Mouse (Mus musculus) thymus, postnatal 4 days (tissue): ENCODE measurements around the gene Epha3.

Source experiments
- DNase-seq: peaks from one replicate; pipeline ENCODE4 v3.0.0; 2021

Epha3 gene

DNA sequence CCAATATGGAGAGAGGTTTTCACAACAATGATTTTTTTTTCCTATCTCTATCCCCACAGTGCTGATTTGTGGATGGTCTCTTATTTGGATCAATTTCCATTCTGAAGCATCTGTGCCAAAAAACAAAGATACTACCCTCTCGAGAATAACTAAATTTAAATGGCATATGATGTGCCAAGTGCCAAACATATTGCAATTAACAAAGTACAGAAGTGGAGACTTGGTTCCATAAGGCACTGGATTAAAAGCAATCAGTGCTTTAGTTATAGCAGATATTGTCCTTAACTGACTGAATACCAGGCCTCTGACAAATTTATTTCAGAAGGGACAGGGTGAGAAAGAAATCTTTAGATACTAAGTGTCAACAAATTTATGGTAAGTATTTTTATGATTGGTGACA is 81.9 kb downstream of the Epha3 start:
- no peak for DNase-seq

DNA sequence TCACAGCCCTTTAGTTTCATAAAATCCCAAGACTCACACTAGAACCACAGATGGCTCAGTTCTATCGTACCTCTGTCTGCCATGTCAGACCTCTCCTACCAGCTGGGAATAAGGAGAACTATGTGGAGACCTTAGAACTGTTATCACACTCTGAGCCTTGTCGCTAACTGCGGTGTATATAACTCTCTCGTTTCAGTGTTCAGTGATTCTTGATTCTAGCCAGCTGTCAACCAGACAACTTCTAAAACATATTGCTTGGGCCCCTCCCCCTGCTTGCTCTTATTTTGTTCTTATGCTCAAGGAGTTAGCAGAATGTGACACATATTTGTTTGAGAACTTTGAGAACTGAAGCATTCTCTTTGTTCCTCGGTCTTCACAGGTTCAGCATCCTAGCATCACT is 83.8 kb downstream of the Epha3 start:
- no peak for DNase-seq

DNA sequence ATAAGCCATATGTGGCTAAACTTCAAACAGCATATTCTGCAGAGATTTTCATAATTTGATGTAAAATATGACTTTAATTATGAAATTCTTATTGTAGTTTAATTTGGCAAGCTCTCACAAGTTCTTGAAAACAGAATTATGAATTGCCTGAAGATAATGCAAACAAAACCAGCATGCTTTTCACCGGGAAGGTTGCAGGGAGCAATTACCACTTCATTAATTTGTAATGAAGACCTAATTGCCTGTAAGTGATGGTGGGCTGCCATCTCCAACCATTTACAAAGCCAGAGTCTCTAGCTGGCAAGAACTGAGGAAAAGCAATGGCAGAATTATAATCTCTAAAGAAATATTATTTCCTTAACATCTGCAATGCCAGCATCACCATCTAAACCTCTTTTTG is 86.2 kb downstream of the Epha3 start:
- no peak for DNase-seq

DNA sequence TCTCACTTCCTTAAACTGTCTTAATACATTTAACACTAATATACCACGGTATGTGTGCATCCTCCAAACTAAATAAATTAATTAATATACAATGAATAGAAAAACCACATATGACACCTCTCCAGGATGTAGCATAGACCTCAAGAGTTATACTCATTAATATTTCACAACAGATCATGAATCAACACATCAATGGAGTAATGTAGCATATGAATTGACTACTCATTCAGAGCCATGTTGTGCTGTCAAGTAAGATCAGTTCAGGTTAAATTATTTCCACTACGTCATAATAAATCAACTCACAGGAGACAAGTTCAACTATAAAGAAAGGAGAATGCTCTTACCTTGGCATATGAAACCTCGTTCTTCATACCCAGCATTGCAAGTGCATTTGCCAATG is 91.4 kb downstream of the Epha3 start:
- DNase-seq: no peak

DNA sequence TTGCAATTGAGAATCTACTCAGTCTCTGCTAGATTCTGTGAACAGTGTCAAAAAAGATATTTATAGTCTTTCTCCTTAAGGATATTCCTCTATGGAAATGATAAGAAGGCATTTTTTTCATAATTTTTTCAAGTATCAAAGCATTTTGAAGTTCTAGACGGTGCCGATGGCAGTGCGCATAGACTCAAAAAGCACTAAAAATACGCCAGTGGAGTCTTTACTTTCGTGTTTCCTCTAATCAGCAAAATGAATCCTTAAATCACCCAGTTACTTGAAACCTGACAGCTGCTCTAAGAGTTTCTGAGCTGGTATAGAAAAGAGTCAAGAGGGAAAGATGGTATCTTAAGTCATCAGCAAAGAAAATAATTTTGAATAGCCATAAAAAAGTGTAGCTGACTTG is 96.4 kb downstream of the Epha3 start:
- no peak for DNase-seq

DNA sequence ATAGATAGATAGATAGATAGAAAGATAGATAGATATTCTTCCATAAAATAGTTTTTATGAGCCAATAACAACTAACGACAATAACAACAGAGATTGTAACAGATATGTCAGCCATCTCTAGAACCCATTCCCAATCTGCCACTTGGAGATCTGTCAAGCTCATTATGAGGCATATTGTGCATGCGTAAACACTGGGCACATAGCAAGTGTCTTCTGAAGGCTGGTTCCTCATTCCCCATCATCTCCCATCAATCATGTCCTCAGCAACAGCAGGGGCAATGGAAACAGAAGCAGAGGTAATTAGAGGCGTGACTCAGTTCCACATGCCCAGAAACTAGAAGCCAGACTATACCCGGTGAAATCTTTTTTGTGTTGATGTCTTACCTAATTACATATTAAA is 102.8 kb downstream of the Epha3 start:
- no peak for DNase-seq

DNA sequence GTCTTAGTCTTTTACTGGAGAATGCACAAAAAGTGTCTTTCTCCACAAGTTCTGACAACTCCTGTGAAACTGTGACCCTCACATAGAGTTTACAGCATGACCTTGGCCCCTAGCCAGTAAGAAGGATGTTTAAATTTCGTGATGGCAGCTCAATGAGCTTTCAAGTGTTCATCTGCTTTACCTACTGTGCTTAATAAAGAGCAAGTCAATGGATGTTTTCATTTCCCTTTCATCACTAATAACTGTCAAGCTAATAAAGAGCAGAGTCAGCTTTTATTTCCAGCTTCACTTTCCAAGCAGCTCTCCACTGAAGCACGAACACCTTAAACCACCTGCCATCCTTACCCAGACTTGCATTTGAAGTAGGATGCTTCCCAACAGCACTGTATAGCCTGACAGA is 103.9 kb downstream of the Epha3 start:
- no peak for DNase-seq

DNA sequence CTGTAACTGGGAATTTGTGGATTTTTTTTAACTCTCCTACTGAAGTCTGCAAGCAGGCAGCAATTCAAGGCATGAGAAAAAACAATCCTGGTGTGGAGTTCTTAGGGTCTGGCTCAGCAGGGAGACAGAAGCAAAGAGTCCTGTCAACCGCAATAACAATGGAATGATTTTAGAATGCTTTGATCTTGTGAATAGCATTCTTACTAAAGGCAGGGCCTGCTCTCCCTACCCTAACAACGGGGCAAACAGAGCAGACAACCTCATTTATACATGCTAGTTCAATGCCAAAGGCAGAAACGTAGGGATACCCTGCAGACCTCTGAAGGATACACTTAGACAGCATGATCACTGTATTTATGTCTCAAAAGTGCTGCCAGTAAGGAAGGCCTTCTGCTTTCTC is 110.9 kb downstream of the Epha3 start:
- no peak for DNase-seq

DNA sequence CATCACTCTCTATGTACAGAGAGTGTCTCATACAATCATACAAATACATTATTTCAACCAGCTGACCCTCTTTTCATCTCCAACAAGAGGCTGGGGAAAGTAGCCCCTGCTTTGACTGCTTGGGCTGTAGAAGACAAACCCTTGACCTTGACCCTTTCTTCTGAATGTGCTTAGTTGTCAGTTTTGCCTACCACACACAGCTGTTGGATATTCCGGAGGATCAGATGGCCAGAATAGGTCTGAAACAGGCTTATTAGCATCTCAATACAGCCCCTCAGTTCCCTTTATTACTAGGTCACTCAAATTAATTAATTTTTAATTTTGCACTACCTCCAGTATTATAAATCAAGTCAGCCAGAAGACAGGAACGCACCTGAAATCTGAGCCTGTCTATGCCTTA is 116.2 kb downstream of the Epha3 start:
- no peak for DNase-seq

DNA sequence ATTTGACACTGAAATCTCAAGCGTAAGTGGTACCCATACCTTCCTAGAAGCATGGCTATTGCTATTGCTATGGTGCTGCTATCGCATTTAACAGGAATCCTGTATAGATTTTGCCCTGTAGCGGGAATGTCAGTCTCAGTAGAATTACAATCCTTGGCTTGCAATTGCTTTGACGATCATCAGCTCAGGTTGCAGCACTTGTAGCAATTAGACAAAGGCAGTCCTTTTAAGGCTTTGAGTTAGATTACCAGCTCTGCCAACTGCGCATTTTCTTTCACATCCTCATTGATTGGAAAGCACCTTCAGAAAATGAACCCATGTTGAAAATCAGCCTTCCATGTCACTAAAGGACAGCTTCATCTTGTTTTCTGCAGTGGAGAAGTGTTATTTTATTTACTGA is 118.5 kb downstream of the Epha3 start:
- DNase-seq: no peak

DNA sequence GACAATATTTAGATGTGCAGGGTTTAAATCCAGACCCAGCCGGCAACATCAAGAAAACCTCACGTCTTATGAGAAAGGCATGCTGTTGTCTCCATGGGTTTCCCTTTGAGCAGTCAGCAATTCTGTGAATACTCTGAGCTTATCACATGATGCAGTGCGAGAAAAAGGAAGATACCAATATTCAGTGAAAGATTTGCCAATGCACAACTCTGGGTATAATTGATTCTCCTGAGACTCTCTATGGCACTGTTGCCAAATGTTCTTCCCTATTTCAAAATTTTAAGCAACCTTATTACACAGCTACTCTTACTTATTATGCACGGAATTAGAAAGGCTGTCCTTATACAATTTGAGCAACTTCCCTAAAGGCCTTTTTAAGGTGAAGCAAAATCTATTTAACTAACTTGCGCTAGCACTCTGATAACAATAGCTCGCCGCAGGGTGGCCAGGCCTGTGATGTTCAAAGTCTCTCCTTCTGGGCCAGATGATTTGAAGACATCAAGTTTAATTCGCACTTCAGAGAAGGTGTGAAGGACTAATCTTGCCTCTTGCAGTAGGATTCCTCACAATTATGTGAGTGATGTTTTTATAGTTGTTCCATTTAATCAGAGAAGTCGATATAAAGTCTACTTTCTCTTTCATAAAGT is 120.6 kb downstream of the Epha3 start:
- no peak for DNase-seq

DNA sequence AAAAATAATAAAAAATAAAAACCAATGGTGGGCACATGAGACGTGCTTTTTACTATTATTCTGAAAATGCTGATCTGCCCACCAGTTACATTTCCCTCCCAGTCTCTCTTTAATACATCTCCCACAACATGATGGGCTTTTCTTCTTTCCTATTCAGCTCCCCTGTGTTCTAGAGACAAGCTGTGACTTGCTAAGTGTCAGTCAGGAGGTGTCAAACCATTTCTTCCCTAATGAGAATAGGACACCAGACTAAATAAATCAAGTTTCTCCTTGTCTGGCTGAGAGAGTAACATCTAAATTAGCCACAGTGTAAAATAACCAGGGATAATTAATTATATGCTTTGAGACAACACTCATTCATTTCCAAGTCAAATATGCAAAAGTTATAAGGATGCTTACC is 144.7 kb downstream of the Epha3 start:
- DNase-seq: no peak

DNA sequence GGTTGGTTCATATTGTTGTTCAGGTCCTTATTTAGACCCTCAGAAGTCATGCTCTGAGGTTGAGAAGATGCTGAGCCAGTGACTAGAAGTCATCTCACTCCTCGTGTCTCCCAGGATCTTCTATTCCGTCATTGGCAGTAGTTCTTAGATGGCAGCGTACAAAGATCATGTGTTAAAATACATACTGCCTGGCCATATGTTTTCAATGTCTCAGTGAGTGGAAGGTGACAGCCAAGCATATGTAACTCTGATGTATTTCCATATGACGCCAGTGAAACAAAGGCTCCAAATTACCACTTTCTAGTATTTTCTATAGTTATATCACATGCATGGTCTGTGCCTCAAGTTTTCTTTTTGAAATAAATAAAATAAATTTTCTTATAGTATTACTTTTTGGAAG is 146.7 kb downstream of the Epha3 start:
- no peak for DNase-seq

DNA sequence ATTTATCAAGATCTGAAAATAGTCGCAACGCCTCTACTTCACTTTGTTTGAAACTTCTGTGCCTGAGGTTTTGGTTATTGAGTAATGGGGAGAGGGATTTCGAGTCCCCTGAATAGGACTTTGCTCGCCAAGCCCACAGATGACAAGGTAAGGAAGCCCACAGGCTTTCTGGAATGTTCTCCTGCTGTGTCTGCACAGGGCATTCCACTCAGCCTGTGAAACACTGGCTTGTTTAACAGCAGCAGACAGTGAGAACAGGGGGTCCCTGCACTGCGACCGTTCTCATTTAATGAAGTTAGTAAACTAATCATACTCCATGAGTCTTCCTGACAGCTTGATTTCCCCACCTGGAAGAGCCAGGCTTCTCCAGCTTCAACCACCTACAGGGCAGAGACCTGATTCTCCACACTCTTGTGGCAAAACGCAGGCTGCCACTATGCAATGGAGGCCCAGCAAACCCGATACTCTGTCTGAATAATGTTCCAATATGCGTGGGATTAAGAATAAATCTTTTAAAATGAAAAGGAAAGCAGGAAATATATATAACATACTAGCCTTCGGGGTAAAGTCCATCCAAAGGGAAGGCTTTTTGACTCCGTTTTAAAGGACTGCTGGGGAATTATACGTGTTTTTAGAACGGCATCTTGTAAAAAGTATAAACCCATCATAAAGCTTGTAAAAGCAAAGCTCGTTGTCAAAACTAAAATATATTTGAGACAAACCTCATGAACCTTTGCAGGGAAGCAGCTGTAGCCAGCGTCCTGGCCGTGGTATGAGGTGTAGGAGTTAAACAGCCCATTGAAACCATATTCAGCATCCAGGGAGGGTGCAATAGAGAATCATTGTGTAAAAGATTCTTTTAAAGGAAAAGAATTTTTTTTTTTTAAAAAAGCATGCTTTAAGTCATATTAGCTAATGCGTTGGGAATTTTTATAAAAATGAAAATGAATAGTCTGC is 156.8 kb downstream of the Epha3 start:
- DNase-seq: no peak

DNA sequence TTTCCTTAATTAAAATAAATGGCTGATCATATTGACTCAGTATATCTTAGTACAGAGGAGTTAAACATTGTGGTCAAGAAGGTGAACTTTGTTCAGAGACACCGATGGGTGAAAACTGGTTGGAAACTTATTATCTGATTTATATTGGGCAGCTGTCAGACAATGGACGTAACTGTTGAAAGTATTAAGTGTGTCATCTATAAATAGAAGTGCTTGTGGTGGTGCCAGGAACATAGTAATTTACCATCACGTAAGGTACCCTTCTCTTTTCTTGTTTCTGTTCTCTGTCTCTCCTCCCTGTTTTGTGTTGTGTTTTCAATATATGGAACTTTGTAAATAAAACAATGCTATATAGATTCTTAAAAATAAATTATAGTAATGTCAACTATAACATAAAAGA is 174.6 kb downstream of the Epha3 start:
- no peak for DNase-seq

DNA sequence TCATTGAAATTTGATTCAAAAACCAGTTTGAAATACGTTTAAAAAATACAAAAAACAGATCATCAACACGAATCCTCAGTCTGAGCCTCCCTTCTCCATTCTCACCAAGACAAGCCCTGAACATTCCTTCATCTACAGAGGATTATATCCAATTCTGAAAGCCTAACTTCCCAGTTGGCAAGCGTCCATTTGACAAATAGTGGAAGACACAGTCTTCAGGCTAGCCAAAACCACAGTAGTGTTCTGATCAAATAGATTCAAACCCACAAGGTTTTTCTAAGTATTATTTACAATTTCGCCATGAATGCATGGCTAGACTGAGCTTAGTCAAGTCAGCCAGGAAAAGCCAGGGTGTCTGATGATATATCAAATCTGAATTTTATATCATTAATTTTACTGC is 179.8 kb downstream of the Epha3 start:
- DNase-seq: no peak

DNA sequence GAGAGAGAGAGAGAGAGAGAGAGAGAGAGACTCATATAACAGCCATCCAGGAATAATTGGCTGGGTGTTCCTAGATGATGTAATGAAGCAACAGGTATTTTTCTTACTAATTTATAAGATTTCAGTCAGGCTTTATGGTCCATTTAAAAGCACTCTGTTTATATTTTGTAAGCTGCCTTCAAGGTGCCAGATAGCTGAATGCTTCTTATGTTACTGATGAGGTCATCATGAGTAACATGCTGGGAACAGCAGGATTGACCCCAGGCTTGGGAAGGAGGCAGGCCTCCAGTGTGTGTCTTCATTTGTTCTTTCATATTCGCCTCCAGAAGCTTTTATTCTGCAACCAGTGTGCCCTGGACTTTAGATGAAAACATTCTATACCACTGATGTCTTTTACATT is 189.5 kb downstream of the Epha3 start:
- DNase-seq: no peak

DNA sequence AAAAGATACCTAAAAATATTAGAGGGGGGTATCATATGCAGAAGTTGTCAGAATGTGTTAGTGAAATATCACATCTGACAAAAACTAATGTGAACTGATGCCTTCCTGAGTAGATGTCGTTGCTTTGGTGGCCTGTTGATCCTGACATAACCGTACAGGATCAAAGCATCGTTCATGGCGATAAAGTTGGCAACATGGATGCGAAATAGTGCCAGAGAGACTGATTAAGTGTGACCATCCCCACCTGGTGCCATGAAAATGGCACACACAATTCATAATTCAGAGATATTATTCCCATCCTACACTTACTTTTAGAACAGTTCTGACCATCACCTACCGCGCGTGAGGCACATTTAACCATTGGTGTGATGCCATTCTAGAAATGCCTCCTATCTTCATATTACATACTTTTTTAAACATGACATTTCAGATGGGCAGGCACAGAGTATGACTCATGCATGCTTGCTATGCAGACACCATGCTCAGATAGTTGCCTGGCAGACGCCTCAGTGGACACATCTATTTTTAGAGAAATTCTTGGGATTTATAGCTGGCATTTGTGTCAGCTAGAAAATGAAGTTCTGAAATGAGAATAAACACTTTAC is 190.6 kb downstream of the Epha3 start:
- no peak for DNase-seq

DNA sequence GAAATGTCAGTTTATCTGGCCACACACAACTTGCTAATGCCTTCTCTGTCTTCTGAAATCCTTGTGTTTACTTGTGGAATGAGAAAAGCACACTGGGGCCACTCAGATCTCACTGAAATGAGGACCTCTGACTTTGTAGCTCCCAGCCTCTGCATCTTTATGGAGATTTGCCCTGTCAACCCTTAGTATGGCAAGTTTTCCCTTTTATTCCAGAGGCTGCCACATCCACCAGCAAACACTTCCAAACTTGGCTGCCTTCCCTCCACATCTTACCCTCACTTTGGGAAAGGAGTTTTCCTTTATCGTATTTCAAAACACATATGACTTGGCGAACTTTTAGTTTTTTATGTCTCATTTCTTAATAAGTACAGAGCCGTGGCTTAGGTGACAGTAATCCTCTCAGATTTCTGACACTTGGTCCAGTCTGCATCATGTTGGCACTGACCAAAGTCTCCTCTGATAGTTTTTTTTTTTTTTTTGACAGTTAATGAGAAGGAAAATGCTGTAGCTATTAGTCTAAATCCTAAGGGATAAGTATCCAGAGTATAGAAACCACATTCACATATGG is 198.0 kb downstream of the Epha3 start:
- DNase-seq: no peak

DNA sequence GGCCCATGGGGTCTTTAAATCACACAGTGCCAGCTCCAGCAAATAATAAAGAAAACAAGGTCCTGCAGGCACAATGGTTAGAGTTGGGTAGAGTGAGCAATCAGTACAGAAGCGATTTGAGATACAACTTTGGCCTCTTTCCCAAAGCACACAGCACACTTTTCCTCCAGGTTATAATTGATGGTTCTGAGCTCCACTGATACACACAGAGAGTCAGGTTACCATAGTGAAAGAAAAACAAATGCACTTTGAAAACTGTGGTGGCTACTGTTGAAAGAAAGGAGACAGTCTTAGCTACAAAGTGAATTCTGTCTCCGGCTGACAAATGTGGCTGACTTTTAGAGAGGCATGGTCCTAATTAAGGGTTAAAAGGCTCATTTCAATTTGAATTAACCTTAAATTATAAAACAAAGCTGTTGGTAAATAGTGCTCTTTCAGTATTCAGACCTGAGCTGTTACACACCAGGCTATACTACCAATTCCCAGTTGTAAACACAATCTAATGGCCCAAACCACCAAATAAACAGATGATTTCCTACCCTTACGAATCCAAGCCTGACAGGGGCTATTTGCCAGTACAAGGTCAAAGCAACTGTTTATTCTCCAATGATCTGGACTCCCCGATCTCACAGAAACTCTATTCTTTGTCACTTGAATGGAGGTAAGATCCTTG is 205.5 kb downstream of the Epha3 start:
- DNase-seq: no peak

DNA sequence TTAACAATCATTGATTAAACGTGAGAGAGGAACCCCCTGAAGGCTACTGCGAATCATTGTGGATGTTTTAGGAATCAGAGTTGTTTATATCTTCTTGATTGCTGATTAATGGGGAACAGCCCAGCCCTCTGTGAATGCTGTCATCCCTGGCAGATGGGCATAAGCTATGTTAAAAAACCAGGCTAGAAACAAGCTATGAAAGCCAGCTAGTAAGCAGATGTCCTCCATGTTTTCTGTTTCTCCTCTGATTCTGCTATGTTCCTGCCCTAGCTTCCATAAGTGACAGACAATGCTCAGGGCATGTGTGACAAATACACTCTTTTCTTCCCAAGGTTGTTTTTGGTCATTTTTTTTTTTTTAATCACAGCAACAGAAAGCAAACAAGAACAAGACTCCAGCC is 206.2 kb downstream of the Epha3 start:
- DNase-seq: no peak

DNA sequence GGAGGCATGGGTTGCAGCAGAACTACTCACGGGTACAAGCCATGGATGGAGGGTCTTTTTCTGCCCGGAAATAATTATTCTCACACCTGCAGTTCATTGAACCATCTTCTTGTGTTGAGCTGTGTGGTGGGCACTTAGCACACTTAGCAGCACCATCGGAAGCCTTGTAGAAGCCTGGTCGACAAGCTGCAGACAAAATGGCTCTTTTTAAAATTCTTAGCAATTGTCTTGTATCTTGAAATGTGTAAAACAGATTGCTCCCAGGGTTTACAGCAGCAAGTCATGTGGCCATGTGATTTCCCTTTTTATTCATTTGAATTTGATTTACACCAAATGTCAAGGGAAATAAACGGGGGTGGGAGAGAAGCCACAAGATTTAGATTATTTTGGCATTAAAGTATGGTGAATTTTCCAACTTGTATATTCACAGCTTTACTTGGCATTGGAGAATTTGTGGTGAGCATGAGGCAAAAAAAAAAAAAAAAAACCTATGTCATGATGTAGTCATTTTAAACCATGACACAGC is 210.5 kb downstream of the Epha3 start:
- no peak for DNase-seq

DNA sequence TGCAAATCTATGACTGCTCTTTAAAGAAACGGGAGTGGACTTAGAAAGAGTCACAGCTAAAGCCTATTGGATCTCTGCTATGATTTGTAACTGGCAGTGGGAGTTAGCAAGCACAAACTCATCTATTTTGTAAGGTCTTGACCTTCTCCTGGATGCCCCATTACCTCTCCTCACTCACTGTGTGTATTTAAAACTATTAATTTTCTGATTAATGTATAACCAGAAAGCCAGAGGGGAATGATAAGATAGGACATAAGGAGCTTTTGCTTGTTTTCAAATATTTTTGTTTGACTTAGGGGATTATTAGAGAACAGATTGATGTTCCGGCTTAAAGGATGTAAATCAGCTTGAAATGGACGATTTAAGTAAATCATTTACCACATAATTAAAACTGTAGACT is 213.2 kb downstream of the Epha3 start:
- DNase-seq: no peak
